9 mouse cellular contexts compared by ENCODE assay signal in the genomic region with DNA sequence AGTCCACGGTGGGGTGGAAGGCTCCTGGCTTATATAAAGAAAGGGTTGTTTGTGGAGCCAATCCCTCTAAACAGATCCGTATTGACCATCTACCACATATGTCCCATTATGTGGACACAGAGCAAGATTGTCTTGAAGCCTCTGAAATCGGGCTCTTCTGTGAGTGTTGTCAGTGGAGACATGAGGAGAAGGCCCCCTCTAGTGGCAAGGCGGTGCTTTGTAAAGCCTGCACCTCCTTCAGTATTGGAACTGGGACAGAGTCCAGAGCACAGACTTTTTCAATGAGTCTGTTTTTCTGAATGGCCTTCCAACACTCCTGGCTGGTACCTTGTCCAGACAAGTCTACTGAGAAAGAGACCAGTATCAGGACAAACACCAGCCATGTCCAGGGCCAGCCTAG. TPM values are rescaled to one million over a fixed set of nuclear protein-coding genes. Genes with fewer than 3 reads are reported as not detected.
A peak's percentile ranks its signal among the peaks of the same experiment; 100 is the strongest.
DNase-seq lines count a peak whose midpoint lies in the region; ATAC-seq and TF ChIP-seq lines count a peak whose summit lies in the region.
"Had no signal": no experiment of that assay in that cellular context is flagged by ENCODE, and none has a peak within 500 bp of the region (broad histone marks: within the 10 kb centered on the region; RNA-seq: fewer than 3 reads in every experiment).

No protein-coding gene starts in this region.

- 10% methylated on average over 4 of the region's 4 CpGs for WGBS in heart, postnatal 0 days
- 10% methylated on average over 4 of the region's 4 CpGs for WGBS in heart, embryonic 11.5 days (ENCODE audit: insufficient replicate concordance)
- 14% methylated on average over 4 of the region's 4 CpGs for WGBS in midbrain, embryonic 10.5 days

- H3K4me2 ChIP-seq in heart, postnatal 0 days (ENCODE audit: low read depth, low read length) = no peak overlapping the region
- no peak overlapping the region for H3K4me2 ChIP-seq in heart, embryonic 11.5 days

- no peak for TF ChIP-seq EP300 in heart, postnatal 0 days (IDR thresholded peaks at IDR 0.05; ENCODE audit: low read depth)

- no peaks in the 10 kb centered on the region for H3K9me3 ChIP-seq in heart, postnatal 0 days (replicated peaks; ENCODE audit: control insufficient read depth, low read length)
- no peaks in the 10 kb centered on the region for H3K9me3 ChIP-seq in heart, embryonic 11.5 days (replicated peaks; ENCODE audit: control insufficient read depth, low read length)
- no peaks in the 10 kb centered on the region for H3K9me3 ChIP-seq in midbrain, embryonic 10.5 days (replicated peaks)

- H3K4me1 ChIP-seq in heart, postnatal 0 days (ENCODE audit: control insufficient read depth, insufficient read depth) = no peaks in the 10 kb centered on the region
- no peaks in the 10 kb centered on the region for H3K4me1 ChIP-seq in heart, embryonic 11.5 days (ENCODE audit: control insufficient read depth, insufficient read depth, low read length)
- no peaks in the 10 kb centered on the region for H3K4me1 ChIP-seq in midbrain, embryonic 10.5 days

- no peaks in the 10 kb centered on the region for H3K36me3 ChIP-seq in heart, postnatal 0 days (replicated peaks; ENCODE audit: control insufficient read depth, insufficient read depth, low read length)
- no peaks in the 10 kb centered on the region for H3K36me3 ChIP-seq in heart, embryonic 11.5 days (ENCODE audit: control insufficient read depth, insufficient read depth, low read length)
- H3K36me3 ChIP-seq in midbrain, embryonic 10.5 days = no peaks in the 10 kb centered on the region

- ATAC-seq in heart, postnatal 0 days (ENCODE audit: insufficient read depth, low read depth) = 0 out of 2 replicates have a peak, but pooled peaks have one; percentile 33
- no peak for ATAC-seq in heart, embryonic 11.5 days (replicated peaks; ENCODE audit: insufficient number of reproducible peaks, low FRiP score, low TSS enrichment)

- peak; percentile 41 for DNase-seq in heart, postnatal 0 days (ENCODE audit: low spot score)
- DNase-seq in ZHBTc4 (ENCODE audit: low read depth, low spot score) = peak; percentile 77
- DNase-seq in embryo, embryonic 10 days (ENCODE audit: low spot score) = peak; percentile 77
- peak; percentile 67 for DNase-seq in heart, postnatal 4 days
- peak; percentile 47 to 81 for DNase-seq in layer of hippocampus, postnatal 14 days (ENCODE audit: low spot score in 2 of 2)
- DNase-seq in midbrain, embryonic 10.5 days (ENCODE audit: low spot score) = peak; percentile 61
- DNase-seq in testis, postnatal 10 days (ENCODE audit: low spot score) = peak; percentile 77

- H3K27me3 ChIP-seq in heart, postnatal 0 days (ENCODE audit: control insufficient read depth, insufficient read depth, low read length) = no peaks in the 10 kb centered on the region; the same call in 1 of the 2 replicates
- H3K27me3 ChIP-seq in heart, embryonic 11.5 days (ENCODE audit: control insufficient read depth, insufficient read depth, low read length) = peaks cover 2% of the 10 kb centered on the region; the same call in 1 of the 2 replicates
- peaks cover 15% of the 10 kb centered on the region for H3K27me3 ChIP-seq in midbrain, embryonic 10.5 days (ENCODE audit: low read depth, poor library complexity, severe bottlenecking)

- no peak overlapping the region for H3K9ac ChIP-seq in heart, postnatal 0 days (replicated peaks; ENCODE audit: low read depth, low read length)
- H3K9ac ChIP-seq in heart, embryonic 11.5 days (ENCODE audit: low read depth, low read length) = no peak overlapping the region

- TF ChIP-seq CTCF in heart, postnatal 0 days (IDR thresholded peaks at IDR 0.05; ENCODE audit: low read depth) = peak; percentile 70

- H3K4me3 ChIP-seq in heart, postnatal 0 days (ENCODE audit: low read depth, low read length) = no peak overlapping the region
- no peak overlapping the region for H3K4me3 ChIP-seq in heart, embryonic 11.5 days (ENCODE audit: low read depth, low read length)
- H3K4me3 ChIP-seq in midbrain, embryonic 10.5 days = no peak overlapping the region

- H3K27ac ChIP-seq in heart, postnatal 0 days (ENCODE audit: low read depth) = no peak overlapping the region
- no peak overlapping the region for H3K27ac ChIP-seq in heart, embryonic 11.5 days (ENCODE audit: low read depth, low read length)
- no peak overlapping the region for H3K27ac ChIP-seq in midbrain, embryonic 10.5 days (replicated peaks)

RNA-seq across cellular contexts. Expression of a gene that starts 7.2 kb away (rescaled TPM):
- total RNA-seq in heart, postnatal 0 days (2014; rRNA removed; ENCODE audit: low replicate concordance) = not detected in 2 replicates
- 0.10 TPM in 1 of 2 replicates, not detected in the other for polyA plus RNA-seq in heart, postnatal 0 days (2015; fragmentation: Nextera tagmentation; extraction: Ambion mirVana)
- not detected in 2 replicates for polyA plus RNA-seq in heart, embryonic 11.5 days (2014; fragmentation: Nextera tagmentation; extraction: Ambion mirVana)
- not detected for total RNA-seq in heart, postnatal 4 days (2021)
- under 1 TPM in 1 of 2 experiments, not detected in 1; 0.12 TPM for total RNA-seq in layer of hippocampus, postnatal 14 days (2021)
- polyA plus RNA-seq in midbrain, embryonic 10.5 days (2016; fragmentation: Nextera tagmentation; extraction: Ambion mirVana) = 0.07 and 0.10 TPM in 2 replicates
- polyA plus RNA-seq: liver, embryonic 16.5 days had no signal

RNA-seq across cellular contexts. Expression of a gene that starts 8.3 kb away (rescaled TPM):
- 0.08 and 0.15 TPM in 2 replicates for total RNA-seq in heart, postnatal 0 days (2014; rRNA removed; ENCODE audit: low replicate concordance)
- polyA plus RNA-seq in heart, postnatal 0 days (2015; fragmentation: Nextera tagmentation; extraction: Ambion mirVana) = 0.21 TPM in 1 of 2 replicates, not detected in the other
- not detected in 2 replicates for polyA plus RNA-seq in heart, embryonic 11.5 days (2014; fragmentation: Nextera tagmentation; extraction: Ambion mirVana)
- under 1 TPM in 1 of 2 experiments, not detected in 1; 0.52 TPM for total RNA-seq in heart, postnatal 4 days (2021)
- under 1 TPM in 1 of 2 experiments, not detected in 1; 0.21 TPM for total RNA-seq in layer of hippocampus, postnatal 14 days (2021)
- 0.41 and 0.77 TPM in 2 replicates for polyA plus RNA-seq in midbrain, embryonic 10.5 days (2016; fragmentation: Nextera tagmentation; extraction: Ambion mirVana)

RNA-seq across cellular contexts. Expression of a gene that starts 40.3 kb away (rescaled TPM):
- 2.7 and 5.5 TPM in 2 replicates for total RNA-seq in heart, postnatal 0 days (2014; rRNA removed; ENCODE audit: low replicate concordance)
- 5.2 and 6.2 TPM in 2 replicates for polyA plus RNA-seq in heart, postnatal 0 days (2015; fragmentation: Nextera tagmentation; extraction: Ambion mirVana)
- 14.7 and 17.3 TPM in 2 replicates for polyA plus RNA-seq in heart, embryonic 11.5 days (2014; fragmentation: Nextera tagmentation; extraction: Ambion mirVana)
- total RNA-seq in heart, postnatal 4 days (2021) = 10 to 100 TPM; 10.7 to 10.8 TPM
- total RNA-seq in layer of hippocampus, postnatal 14 days (2021) = 10 to 100 TPM; 18.9 to 20.5 TPM
- 26.0 and 27.8 TPM in 2 replicates for polyA plus RNA-seq in midbrain, embryonic 10.5 days (2016; fragmentation: Nextera tagmentation; extraction: Ambion mirVana)
